Mouse (Mus musculus) kidney, embryonic 15.5 days (tissue): ENCODE measurements around the gene Plekha6. TPM values are rescaled to one million over a fixed set of nuclear protein-coding genes. Genes with fewer than 3 reads are reported as not detected.
A peak's percentile ranks its signal among the peaks of the same experiment; 100 is the strongest.

ENCODE experiments used
- ATAC-seq: fragments of 200-750 bp; cut with Nextera tagmentation; replicated peaks from 2 replicates; pipeline ENCODE4 v1.8.0; 2017; ENCODE audit warnings: moderate TSS enrichment; ENCODE audit not compliant: low FRiP score
- H3K27ac ChIP-seq: fragments of 300-500 bp; sonication (generic); 2 replicates; pipeline ENCODE4 v1.5.1; 2015; ENCODE audit warnings: mild to moderate bottlenecking, inconsistent platforms
- H3K27me3 ChIP-seq: fragments of 300-500 bp; sonication (generic); 2 replicates; pipeline ENCODE4 v1.6.1; 2015; ENCODE audit warnings: inconsistent platforms
- H3K36me3 ChIP-seq: fragments of 300-500 bp; sonication (generic); 2 replicates; pipeline ENCODE4 v1.6.1; 2015; ENCODE audit warnings: inconsistent platforms
- H3K4me1 ChIP-seq: fragments of 300-500 bp; sonication (generic); 2 replicates; pipeline ENCODE4 v1.6.1; 2015; ENCODE audit warnings: inconsistent platforms
- H3K4me2 ChIP-seq: fragments of 300-500 bp; sonication (generic); 2 replicates; pipeline ENCODE4 v1.6.1; 2015; ENCODE audit warnings: moderate library complexity, mild to moderate bottlenecking, inconsistent platforms
- H3K4me3 ChIP-seq: fragments of 300-500 bp; sonication (generic); replicated peaks from 2 replicates; pipeline ENCODE4 v1.5.1; 2015; ENCODE audit warnings: mild to moderate bottlenecking, inconsistent platforms
- H3K9ac ChIP-seq: fragments of 300-500 bp; sonication (generic); 2 replicates; pipeline ENCODE4 v1.6.1; 2015; ENCODE audit warnings: mild to moderate bottlenecking, inconsistent platforms
- H3K9me3 ChIP-seq: fragments of 300-500 bp; sonication (generic); replicated peaks from 2 replicates; pipeline ENCODE4 v1.6.1; 2016; ENCODE audit warnings: inconsistent platforms
- WGBS: fragments of 180-500 bp; shearing (Covaris S2); methylation state at CpG from one replicate; pipeline ENCODE4 v1.1.7; 2015; ENCODE audit warnings: mixed read lengths; 5-methylcytosine and 5-hydroxymethylcytosine counted together
- polyA plus RNA-seq: library from polyadenylated mRNA; unstranded; fragments of >200 nt; fragmentation: Nextera tagmentation; extraction: Ambion mirVana; gene quantifications from 2 replicates; pipeline ENCODE4 v1.2.1, GENCODE M21; 2015

Plekha6 gene
- polyA plus RNA-seq, 1 experiment from 2014 or later = 6.9 TPM

- no peak for ATAC-seq
- Histone ChIP-seq H3K9me3 (no peaks in the 10 kb centered on the region), H3K27me3 (peaks cover 3% of the 10 kb centered on the region; the same call in 1 of the 2 replicates), H3K4me3 (no peak overlapping the region), H3K4me1 (peaks cover 42% of the 10 kb centered on the region), H3K9ac (no peak overlapping the region), H3K27ac (no peak overlapping the region), H3K4me2 (no peak overlapping the region), H3K36me3 (no peaks in the 10 kb centered on the region)
- 49% methylated on average over 17 of the region's 17 CpGs for WGBS
These were observed 46.0 kb downstream of the Plekha6 start for GRCm38 (mm10) chr1:133209901-133210516.

GRCm38 (mm10) chr1:133210766-133211165, 46.8 kb downstream of the Plekha6 start:
- Histone ChIP-seq H3K36me3 (no peaks in the 10 kb centered on the region), H3K4me1 (peaks cover 47% of the 10 kb centered on the region), H3K27ac (no peak overlapping the region), H3K9me3 (no peaks in the 10 kb centered on the region), H3K4me2 (no peak overlapping the region), H3K27me3 (no peaks in the 10 kb centered on the region; the same call in 1 of the 2 replicates), H3K4me3 (no peak overlapping the region), H3K9ac (no peak overlapping the region)
- 78% methylated on average over 7 of the region's 7 CpGs for WGBS
- ATAC-seq = no peak

- Histone ChIP-seq H3K36me3 (no peaks in the 10 kb centered on the region), H3K4me3 (no peak overlapping the region), H3K9me3 (no peaks in the 10 kb centered on the region), H3K4me1 (peaks cover 50% of the 10 kb centered on the region), H3K27ac (no peak overlapping the region), H3K9ac (no peak overlapping the region), H3K27me3 (peaks cover 4% of the 10 kb centered on the region; the same call in 1 of the 2 replicates), H3K4me2 (no peak overlapping the region)
- WGBS = 74% methylated on average over 4 of the region's 4 CpGs
- no peak for ATAC-seq
These were observed 48.3 kb downstream of the Plekha6 start for GRCm38 (mm10) chr1:133212273-133212672.

- H3K27ac ChIP-seq = no peak overlapping the region
- no peaks in the 10 kb centered on the region for H3K36me3 ChIP-seq
- no peak overlapping the region for H3K9ac ChIP-seq
- ATAC-seq = no peak
- no peak overlapping the region for H3K4me2 ChIP-seq
- H3K4me3 ChIP-seq = no peak overlapping the region
- no peaks in the 10 kb centered on the region for H3K9me3 ChIP-seq
- H3K27me3 ChIP-seq = peaks cover 4% of the 10 kb centered on the region; the same call in 1 of the 2 replicates
- WGBS = 56% methylated on average over 7 of the region's 7 CpGs
- peaks cover 46% of the 10 kb centered on the region for H3K4me1 ChIP-seq
These were observed 49.1 kb downstream of the Plekha6 start for GRCm38 (mm10) chr1:133213098-133213497.

GRCm38 (mm10) chr1:133213901-133214300, 49.9 kb downstream of the Plekha6 start:
- no peaks in the 10 kb centered on the region for H3K36me3 ChIP-seq
- H3K9me3 ChIP-seq = no peaks in the 10 kb centered on the region
- peaks cover 8% of the 10 kb centered on the region; the same call in 1 of the 2 replicates for H3K27me3 ChIP-seq
- no peak overlapping the region for H3K4me2 ChIP-seq
- H3K4me3 ChIP-seq = no peak overlapping the region
- peak; percentile 60 for ATAC-seq
- no peak overlapping the region for H3K9ac ChIP-seq
- WGBS = 85% methylated on average over 4 of the region's 4 CpGs
- H3K4me1 ChIP-seq = peaks cover 46% of the 10 kb centered on the region
- peak overlapping the region; percentile 48; the same call in 1 of the 2 replicates for H3K27ac ChIP-seq

GRCm38 (mm10) chr1:133214672-133215359, 50.8 kb downstream of the Plekha6 start:
- ATAC-seq = 0 out of 2 replicates have a peak, but pooled peaks have one; percentile 16
- WGBS = 61% methylated on average over 7 of the region's 7 CpGs
- peaks cover 40% of the 10 kb centered on the region for H3K4me1 ChIP-seq
- no peak overlapping the region for H3K27ac ChIP-seq
- no peak overlapping the region for H3K4me3 ChIP-seq
- H3K9me3 ChIP-seq = no peaks in the 10 kb centered on the region
- peaks cover 9% of the 10 kb centered on the region; the same call in 1 of the 2 replicates for H3K27me3 ChIP-seq
- no peak overlapping the region for H3K9ac ChIP-seq
- H3K36me3 ChIP-seq = no peaks in the 10 kb centered on the region
- no peak overlapping the region for H3K4me2 ChIP-seq

GRCm38 (mm10) chr1:133215360-133215700, 51.3 kb downstream of the Plekha6 start:
- no peak for ATAC-seq
- Histone ChIP-seq H3K9me3 (no peaks in the 10 kb centered on the region), H3K4me3 (no peak overlapping the region), H3K4me1 (peaks cover 35% of the 10 kb centered on the region), H3K27me3 (peaks cover 9% of the 10 kb centered on the region; the same call in 1 of the 2 replicates), H3K27ac (no peak overlapping the region), H3K4me2 (no peak overlapping the region), H3K9ac (no peak overlapping the region), H3K36me3 (no peaks in the 10 kb centered on the region)
- 69% methylated on average over 3 of the region's 3 CpGs for WGBS

GRCm38 (mm10) chr1:133215753-133216152, 51.7 kb downstream of the Plekha6 start:
- WGBS = 82% methylated on average over 10 of the region's 10 CpGs
- ATAC-seq = no peak
- no peak overlapping the region for H3K9ac ChIP-seq
- H3K36me3 ChIP-seq = no peaks in the 10 kb centered on the region
- H3K4me1 ChIP-seq = peaks cover 31% of the 10 kb centered on the region
- no peaks in the 10 kb centered on the region for H3K9me3 ChIP-seq
- peaks cover 9% of the 10 kb centered on the region; the same call in 1 of the 2 replicates for H3K27me3 ChIP-seq
- H3K4me3 ChIP-seq = no peak overlapping the region
- H3K4me2 ChIP-seq = no peak overlapping the region
- H3K27ac ChIP-seq = no peak overlapping the region

- no peaks in the 10 kb centered on the region for H3K36me3 ChIP-seq
- ATAC-seq = no peak
- 56% methylated on average over 5 of the region's 5 CpGs for WGBS
- no peak overlapping the region for H3K4me2 ChIP-seq
- H3K9ac ChIP-seq = no peak overlapping the region
- H3K27me3 ChIP-seq = peaks cover 9% of the 10 kb centered on the region; the same call in 1 of the 2 replicates
- no peak overlapping the region for H3K4me3 ChIP-seq
- no peak overlapping the region for H3K27ac ChIP-seq
- H3K4me1 ChIP-seq = peaks cover 33% of the 10 kb centered on the region
- H3K9me3 ChIP-seq = no peaks in the 10 kb centered on the region
These were observed 53.0 kb downstream of the Plekha6 start for GRCm38 (mm10) chr1:133217031-133217430.

- no peak overlapping the region for H3K27ac ChIP-seq
- no peaks in the 10 kb centered on the region for H3K9me3 ChIP-seq
- peaks cover 37% of the 10 kb centered on the region for H3K4me1 ChIP-seq
- no peak overlapping the region for H3K4me3 ChIP-seq
- no peak overlapping the region for H3K4me2 ChIP-seq
- H3K27me3 ChIP-seq = peaks cover 9% of the 10 kb centered on the region; the same call in 1 of the 2 replicates
- 29% methylated on average over 1 of the region's 1 CpGs for WGBS
- no peaks in the 10 kb centered on the region for H3K36me3 ChIP-seq
- ATAC-seq = no peak
- no peak overlapping the region for H3K9ac ChIP-seq
These were observed 55.1 kb downstream of the Plekha6 start for GRCm38 (mm10) chr1:133219106-133219505.

GRCm38 (mm10) chr1:133221459-133221858, 57.4 kb downstream of the Plekha6 start:
- no peak overlapping the region for H3K9ac ChIP-seq
- no peaks in the 10 kb centered on the region for H3K9me3 ChIP-seq
- peaks cover 28% of the 10 kb centered on the region for H3K4me1 ChIP-seq
- H3K4me2 ChIP-seq = no peak overlapping the region
- no peak overlapping the region for H3K27ac ChIP-seq
- ATAC-seq = no peak
- H3K4me3 ChIP-seq = no peak overlapping the region
- H3K27me3 ChIP-seq = peaks cover 17% of the 10 kb centered on the region
- no peaks in the 10 kb centered on the region for H3K36me3 ChIP-seq
- WGBS = 41% methylated on average over 2 of the region's 3 CpGs

GRCm38 (mm10) chr1:133222445-133222995, 58.5 kb downstream of the Plekha6 start:
- Histone ChIP-seq H3K9me3 (no peaks in the 10 kb centered on the region), H3K4me3 (no peak overlapping the region), H3K27me3 (peaks cover 12% of the 10 kb centered on the region), H3K9ac (no peak overlapping the region), H3K27ac (no peak overlapping the region), H3K4me1 (peaks cover 33% of the 10 kb centered on the region), H3K4me2 (no peak overlapping the region), H3K36me3 (no peaks in the 10 kb centered on the region)
- 22% methylated on average over 6 of the region's 6 CpGs for WGBS
- ATAC-seq = peak; percentile 45; the same call in 1 of the 2 replicates
